Mouse (Mus musculus) mature B cell (primary cell): Measurements from ENCODE around the gene Dph3.
"Not testable (repeated sequence)": the region's sequence is repeated elsewhere in the genome, so short reads cannot be mapped to it uniquely, and the experiment has no call there.

ENCODE experiments used
- in situ Hi-C: fragments of 300-500 bp; cut with MboI; formaldehyde crosslinking; loops from 2 replicates; pipeline ENCODE4 v1.14.3; 2019

Dph3 gene

GRCm38 (mm10) chr14:32085486-32086201 lies at the start of gene Dph3:
Gene Dph3 (minus strand): TSS chr14:32085729.
- in situ Hi-C loops, result no loop called here

DNA sequence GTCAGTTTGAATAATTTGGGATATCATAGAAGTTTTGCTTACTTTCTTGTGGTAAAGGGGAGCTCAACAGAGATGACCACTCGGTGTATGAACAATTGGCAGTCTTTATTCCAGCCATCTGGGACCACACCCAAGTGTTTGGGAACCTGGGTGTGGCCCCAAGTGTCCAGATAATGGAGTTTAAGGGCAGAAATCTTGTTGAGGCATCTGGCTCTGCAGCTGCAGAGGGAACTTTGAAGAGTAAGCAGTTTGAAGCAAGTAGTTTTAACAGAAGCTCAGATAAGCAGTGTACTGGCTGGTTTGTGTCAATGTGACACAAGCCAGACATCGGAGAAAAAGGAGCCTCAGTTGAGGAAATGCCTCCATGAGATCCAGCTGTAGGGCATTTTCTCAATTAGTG lies 48.8 kb upstream of the Dph3 start:
- in situ Hi-C loops, result no loop called here

GRCm38 (mm10) chr14:32131836-32132235 lies 46.3 kb upstream of the Dph3 start:
- in situ Hi-C loops, result no loop called here

- in situ Hi-C loops, result no loop called here
These were observed 42.9 kb upstream of the Dph3 start for GRCm38 (mm10) chr14:32128409-32128808.

DNA sequence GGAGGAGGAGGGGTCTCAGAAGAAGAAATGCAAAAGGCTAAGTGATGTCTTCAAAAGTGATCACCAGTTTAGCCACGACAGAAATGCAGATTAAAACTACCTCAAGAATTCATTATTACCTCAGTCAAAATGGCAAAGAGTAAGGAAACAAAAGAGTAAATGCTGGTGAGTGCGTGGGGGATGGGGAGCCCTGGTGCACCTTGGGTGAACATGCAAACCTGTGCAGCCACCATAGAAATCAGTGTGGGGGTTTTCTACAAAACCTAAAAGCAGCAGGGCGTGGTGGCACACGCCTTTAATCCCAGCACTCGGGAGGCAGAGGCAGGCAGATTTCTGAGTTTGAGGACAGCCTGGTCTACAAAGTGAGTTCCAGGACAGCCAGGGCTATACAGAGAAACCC lies 39.7 kb upstream of the Dph3 start:
- in situ Hi-C loops, result not testable (repeated sequence)

GRCm38 (mm10) chr14:32124261-32124660 lies 38.7 kb upstream of the Dph3 start:
- in situ Hi-C loops, result no loop called here

DNA sequence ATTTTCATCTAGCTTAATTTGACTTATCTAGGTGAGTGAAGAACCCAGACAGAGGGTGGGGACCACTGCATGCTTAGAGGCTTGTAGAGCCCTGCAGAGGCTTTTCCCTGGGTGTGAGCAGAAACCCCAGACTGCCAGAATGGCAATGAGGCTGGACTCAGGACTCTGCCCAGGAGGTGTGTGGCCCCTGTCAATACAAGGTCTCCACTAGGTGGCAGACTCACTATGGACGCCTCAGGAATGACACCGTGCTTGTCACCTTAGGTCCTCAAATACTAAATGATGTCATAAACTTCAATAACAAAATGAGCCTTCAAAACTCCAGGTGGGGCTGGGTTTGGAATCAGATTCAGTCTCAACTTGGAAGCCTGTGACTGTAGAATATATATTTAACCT lies 36.4 kb upstream of the Dph3 start:
- in situ Hi-C loops, result no loop called here

- in situ Hi-C loops, result no loop called here
These were observed 35.7 kb upstream of the Dph3 start for GRCm38 (mm10) chr14:32120940-32121919.

DNA sequence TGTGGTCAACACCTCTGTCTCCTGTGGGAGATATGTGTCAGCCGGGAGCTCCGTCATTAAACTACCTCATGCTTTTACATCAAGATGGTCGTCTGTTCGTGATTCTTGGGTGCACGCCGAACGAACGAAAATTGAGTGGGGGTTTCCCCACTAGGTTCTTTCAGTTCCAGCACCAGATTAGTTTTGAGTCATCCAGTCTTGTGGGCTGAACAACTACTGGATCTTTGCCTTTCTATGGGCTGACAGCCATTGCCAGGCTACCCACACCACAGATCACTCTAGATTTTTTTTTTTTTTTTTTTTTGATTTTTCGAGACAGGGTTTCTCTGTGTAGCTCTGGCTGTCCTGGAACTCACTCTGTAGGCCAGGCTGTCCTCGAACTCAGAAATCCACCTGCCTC lies 26.6 kb upstream of the Dph3 start:
- in situ Hi-C loops, result not testable (repeated sequence)

- in situ Hi-C loops, result no loop called here
These were observed 21.4 kb upstream of the Dph3 start for GRCm38 (mm10) chr14:32106911-32107310.

GRCm38 (mm10) chr14:32105663-32106062 lies 20.1 kb upstream of the Dph3 start:
- in situ Hi-C loops, result no loop called here

DNA sequence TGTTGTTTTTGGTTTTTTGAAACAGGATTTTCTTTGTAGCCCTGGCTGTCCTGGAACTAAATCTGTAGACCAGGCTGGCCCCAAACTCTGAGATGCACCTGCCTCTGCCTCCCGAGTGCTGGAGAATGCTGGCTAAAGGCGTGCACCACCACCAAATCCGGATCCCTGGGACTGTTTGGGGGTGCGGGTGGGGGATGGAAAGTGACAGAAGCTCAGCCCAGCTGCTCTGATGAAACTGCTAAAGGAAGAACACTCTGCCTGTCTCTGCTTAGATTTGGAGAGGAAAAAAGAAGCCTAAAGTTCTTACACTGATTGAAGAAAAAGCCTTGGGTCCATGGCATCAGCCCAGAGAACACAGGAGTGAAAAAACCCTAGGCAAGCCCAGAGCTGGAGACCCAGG lies 18.0 kb upstream of the Dph3 start:
- in situ Hi-C loops, result no loop called here

- in situ Hi-C loops, result no loop called here
These were observed 13.4 kb upstream of the Dph3 start for GRCm38 (mm10) chr14:32098951-32099350.

- in situ Hi-C loops, result no loop called here
These were observed 12.2 kb upstream of the Dph3 start for GRCm38 (mm10) chr14:32097691-32098090.

DNA sequence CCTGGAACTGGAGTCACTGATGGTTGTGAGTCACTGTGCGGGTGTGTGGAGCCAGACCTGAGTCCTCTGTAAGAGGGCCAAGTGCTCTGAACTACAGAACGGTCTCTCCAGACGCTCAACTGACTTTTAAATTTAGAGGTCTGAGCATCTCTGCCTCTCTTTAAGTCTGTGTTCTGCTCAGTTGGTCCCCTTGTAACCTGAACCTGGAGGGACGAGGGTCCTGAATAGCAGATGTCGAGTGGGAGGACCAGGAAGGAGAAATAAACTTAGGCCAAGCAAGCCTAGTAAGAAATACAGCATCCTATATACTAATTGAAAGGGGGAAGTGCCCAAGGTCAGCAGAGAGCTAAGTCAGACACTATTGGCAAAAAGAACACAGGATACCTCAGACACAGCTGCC lies 11.2 kb upstream of the Dph3 start:
- in situ Hi-C loops, result no loop called here

- in situ Hi-C loops, result no loop called here
These were observed 10.1 kb upstream of the Dph3 start for GRCm38 (mm10) chr14:32095646-32096045.

- in situ Hi-C loops, result no loop called here
These were observed 8.1 kb upstream of the Dph3 start for GRCm38 (mm10) chr14:32093500-32094117.

DNA sequence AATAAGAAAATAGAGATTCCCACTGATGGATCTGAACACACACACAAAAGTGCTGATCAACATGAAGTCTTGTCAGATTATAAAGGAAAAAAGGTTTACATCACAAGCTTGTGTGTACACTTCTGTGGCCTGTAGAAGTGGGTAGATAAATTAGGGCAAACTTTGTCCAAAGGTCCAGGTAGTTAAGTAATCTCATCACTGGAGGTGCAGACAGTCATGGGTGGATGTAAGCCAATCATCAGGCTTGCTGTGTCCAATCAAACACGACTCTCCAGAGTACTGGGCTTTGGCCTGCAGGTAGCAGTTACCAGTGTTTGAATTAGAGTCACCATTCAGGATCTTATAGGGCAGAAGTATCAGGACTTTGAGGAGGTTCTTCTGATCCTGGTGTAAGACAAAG lies 7.5 kb upstream of the Dph3 start:
- in situ Hi-C loops, result no loop called here

DNA sequence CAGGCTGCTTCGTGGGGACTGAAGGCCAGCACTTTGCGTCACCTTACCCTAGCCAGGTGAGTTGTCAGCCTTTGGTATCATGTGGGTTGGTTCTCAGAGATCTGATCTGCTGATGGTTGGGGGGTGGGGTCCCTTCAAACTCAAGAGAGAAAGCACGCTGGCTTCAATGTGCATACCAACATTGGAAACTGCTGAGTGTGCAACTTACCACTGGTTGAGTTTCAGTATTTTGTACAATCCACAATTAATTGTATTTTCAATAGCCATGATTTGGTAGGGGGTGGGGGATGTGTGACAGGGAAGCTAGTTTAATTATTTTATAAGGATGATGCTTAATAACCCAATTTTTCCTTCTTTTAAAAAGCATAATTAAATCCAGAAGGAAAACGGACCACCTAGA lies 6.2 kb upstream of the Dph3 start:
- in situ Hi-C loops, result no loop called here

GRCm38 (mm10) chr14:32091124-32091523 lies 5.6 kb upstream of the Dph3 start:
- in situ Hi-C loops, result no loop called here

DNA sequence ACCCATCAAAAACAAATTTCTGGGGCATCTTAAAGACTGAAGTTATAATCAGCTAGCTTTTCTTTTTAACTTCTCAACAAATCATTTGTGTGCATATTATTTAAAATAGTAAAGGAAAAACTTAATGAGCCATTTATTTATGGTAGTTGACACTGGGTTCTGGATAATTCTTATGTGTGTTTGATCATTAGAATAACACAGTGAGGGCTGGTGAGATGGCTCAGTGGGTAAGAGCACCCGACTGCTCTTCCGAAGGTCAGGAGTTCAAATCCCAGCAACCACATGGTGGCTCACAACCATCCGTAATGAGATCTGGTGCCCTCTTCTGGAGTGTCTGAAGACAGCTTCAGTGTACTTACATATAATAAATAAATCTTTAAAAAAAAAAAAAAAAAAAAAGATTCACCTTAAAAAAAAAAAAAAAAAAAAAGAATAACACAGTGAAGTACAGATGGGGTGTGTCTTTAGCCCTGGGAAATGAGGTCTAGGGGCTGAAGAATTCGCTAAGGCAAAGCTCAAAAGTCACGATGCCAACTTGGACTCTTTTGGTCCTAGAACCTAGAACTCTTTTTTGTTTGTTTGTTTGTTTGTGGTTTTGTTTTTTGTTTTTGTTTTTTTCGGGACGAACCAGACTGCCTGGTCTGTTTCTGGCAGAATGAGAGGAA lies 2.2 kb upstream of the Dph3 start:
- in situ Hi-C loops, result not testable (repeated sequence)

- in situ Hi-C loops, result no loop called here
These were observed 697 bp upstream of the Dph3 start for GRCm38 (mm10) chr14:32086226-32086625.
